Mouse (Mus musculus): Measurements from ENCODE around the gene Kif21a. TPM values are rescaled to one million over a fixed set of nuclear protein-coding genes. Genes with fewer than 3 reads are reported as not detected.
A peak's percentile ranks its signal among the peaks of the same experiment; 100 is the strongest.

Gene Kif21a
- 37.9 and 40.4 TPM in 2 replicates for polyA plus RNA-seq (2015; fragmentation: Nextera tagmentation; extraction: Ambion mirVana)

DNA sequence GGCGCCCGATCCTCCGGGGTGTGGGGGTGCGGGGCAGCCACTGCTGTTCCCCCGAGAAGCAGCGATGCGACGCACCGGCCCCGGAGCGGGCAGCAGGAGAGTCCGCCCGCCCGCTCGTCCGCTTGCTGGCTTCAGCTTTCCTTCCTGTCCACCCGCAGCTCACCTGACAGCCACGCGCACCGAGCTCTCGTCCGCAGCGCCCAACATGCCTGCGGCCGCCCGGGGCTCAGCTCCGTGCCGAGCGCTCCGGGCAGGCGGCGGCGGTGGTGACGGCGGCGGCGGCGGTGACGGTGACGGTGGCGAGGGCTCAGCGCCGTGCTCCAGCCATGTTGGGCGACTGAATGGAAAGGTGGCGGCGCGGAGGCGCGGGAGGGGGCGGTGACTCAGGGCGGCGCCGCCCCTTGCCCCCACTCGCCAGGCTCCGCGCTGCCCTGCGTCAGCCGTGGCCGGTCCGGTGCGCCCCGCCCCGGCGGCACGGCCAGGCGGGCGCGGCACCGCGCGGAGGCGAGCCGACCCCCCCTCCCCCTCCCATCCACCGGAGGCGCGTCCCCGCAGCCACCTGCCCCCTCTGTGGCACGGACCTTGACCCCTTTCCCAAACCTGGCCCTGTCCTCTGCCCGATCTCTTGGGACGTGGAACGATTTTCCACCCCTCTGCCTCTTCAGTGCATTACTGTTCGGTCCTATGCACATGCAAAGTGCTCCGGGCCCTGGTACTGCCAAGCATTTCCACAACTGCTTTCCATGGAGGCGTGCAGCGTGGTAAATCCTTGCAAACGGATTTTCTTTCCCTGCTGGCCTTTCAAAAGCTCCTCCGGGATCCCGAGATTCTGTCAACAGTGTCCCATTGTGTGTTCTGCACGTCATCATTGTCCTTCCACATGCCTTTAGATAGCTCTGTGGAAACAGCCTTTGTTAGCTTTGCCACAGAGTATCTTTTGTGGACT is at the start of gene Kif21a:
TSS of gene Kif21a (minus strand) at position 453 of the 946 bp plus-strand sequence.
- WGBS: under 1% methylated on average over 68 of the region's 89 CpGs
- Histone ChIP-seq H3K36me3 (ENCODE audit: control insufficient read depth, insufficient read depth, low read length) (no peaks in the 10 kb centered on the region), H3K4me2 (ENCODE audit: low read length) (peak within 1 kb of the TSS; percentile 75), H3K4me1 (ENCODE audit: control insufficient read depth, insufficient read depth, low read depth, low read length) (peaks cover 13% of the 10 kb centered on the region), H3K9me3 (ENCODE audit: control insufficient read depth, low read length) (no peaks in the 10 kb centered on the region), H3K27ac (ENCODE audit: low read depth, low read length) (peak within 1 kb of the TSS; percentile 99), H3K27me3 (replicated peaks; ENCODE audit: control insufficient read depth, insufficient read depth, low read length) (no peaks in the 10 kb centered on the region), H3K4me3 (ENCODE audit: low read length) (peak within 1 kb of the TSS; percentile 96), H3K9ac (ENCODE audit: low read depth, low read length) (peak within 1 kb of the TSS; percentile 98)
- ATAC-seq: peak; percentile 95

DNA sequence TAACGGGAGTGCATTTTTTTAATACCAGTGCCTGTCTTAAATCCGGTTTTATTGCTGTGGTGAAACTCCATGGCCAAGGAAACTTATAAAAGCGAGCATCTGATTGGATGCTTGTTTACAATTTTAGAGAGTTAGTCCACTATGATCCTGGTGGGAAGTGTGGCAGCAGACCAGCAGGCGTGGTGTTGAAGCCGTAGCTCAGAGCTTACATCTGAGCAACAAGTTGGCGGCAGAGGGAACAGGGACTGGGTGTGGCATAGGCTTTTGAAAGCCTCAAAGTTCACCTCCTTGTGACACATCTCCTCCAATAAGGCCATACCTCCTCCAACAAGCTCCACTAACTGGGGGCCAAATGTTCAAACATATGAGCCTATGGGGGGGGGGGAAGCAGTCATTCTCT is 46.9 kb upstream of the Kif21a start:
- 91% methylated on average over 6 of the region's 6 CpGs for WGBS
- H3K27me3 ChIP-seq (replicated peaks; ENCODE audit: control insufficient read depth, insufficient read depth, low read length): no peaks in the 10 kb centered on the region
- no peak overlapping the region for H3K9ac ChIP-seq (ENCODE audit: low read depth, low read length)
- no peak overlapping the region for H3K4me3 ChIP-seq (ENCODE audit: low read length)
- no peak overlapping the region for H3K27ac ChIP-seq (ENCODE audit: low read depth, low read length)
- H3K9me3 ChIP-seq (ENCODE audit: control insufficient read depth, low read length): no peaks in the 10 kb centered on the region
- no peak overlapping the region for H3K4me2 ChIP-seq (ENCODE audit: low read length)
- H3K4me1 ChIP-seq (ENCODE audit: control insufficient read depth, insufficient read depth, low read depth, low read length): peaks cover 5% of the 10 kb centered on the region
- no peaks in the 10 kb centered on the region for H3K36me3 ChIP-seq (ENCODE audit: control insufficient read depth, insufficient read depth, low read length)
- no peak for ATAC-seq

DNA sequence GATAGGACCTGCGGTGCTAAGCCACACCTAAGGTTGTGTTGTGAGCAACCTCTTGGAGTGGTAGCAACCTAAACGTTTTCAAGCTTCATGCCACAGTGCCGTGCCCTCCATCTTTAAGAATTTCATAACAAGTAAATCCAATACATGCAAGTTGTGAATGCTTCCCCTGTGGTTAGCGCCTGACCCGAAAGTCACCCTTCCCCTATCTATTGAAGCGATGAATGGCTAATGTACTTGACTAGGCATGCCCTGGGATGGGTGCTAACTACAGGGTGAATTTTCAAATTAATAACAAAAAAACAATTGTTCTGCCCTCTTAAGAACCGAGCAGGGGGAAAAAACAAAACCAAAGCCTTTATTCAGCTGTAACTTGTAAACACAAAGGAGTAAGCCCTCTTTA is 39.7 kb upstream of the Kif21a start:
- no peak overlapping the region for H3K4me3 ChIP-seq (ENCODE audit: low read length)
- H3K27ac ChIP-seq (ENCODE audit: low read depth, low read length): no peak overlapping the region
- peaks cover 5% of the 10 kb centered on the region for H3K4me1 ChIP-seq (ENCODE audit: control insufficient read depth, insufficient read depth, low read depth, low read length)
- H3K9ac ChIP-seq (ENCODE audit: low read depth, low read length): no peak overlapping the region
- ATAC-seq: no peak
- H3K4me2 ChIP-seq (ENCODE audit: low read length): no peak overlapping the region
- no peaks in the 10 kb centered on the region for H3K9me3 ChIP-seq (ENCODE audit: control insufficient read depth, low read length)
- H3K36me3 ChIP-seq (ENCODE audit: control insufficient read depth, insufficient read depth, low read length): no peaks in the 10 kb centered on the region
- WGBS: 57% methylated on average over 7 of the region's 7 CpGs
- no peaks in the 10 kb centered on the region for H3K27me3 ChIP-seq (replicated peaks; ENCODE audit: control insufficient read depth, insufficient read depth, low read length)

DNA sequence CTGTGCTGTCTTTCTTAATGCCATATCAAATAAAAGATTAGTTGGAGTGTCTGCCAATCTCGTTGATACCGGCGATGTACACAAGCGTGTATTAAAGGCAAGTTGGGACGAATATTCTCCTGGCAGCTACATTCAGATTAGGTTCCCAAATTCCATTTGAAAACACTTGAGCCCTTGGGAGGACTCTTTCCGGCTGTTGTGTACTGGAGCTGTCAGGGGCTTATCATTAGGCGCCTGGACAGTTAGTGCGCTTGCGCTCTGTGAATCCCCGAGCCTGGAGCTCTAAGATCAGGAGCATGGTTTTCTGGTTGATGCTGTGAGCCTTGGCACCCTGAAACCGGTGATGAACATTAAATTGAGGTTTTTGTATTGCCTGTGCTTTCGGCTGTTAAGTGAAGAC is 38.3 kb upstream of the Kif21a start:
- no peak overlapping the region for H3K4me3 ChIP-seq (ENCODE audit: low read length)
- H3K27ac ChIP-seq (ENCODE audit: low read depth, low read length): no peak overlapping the region
- no peak overlapping the region for H3K4me2 ChIP-seq (ENCODE audit: low read length)

DNA sequence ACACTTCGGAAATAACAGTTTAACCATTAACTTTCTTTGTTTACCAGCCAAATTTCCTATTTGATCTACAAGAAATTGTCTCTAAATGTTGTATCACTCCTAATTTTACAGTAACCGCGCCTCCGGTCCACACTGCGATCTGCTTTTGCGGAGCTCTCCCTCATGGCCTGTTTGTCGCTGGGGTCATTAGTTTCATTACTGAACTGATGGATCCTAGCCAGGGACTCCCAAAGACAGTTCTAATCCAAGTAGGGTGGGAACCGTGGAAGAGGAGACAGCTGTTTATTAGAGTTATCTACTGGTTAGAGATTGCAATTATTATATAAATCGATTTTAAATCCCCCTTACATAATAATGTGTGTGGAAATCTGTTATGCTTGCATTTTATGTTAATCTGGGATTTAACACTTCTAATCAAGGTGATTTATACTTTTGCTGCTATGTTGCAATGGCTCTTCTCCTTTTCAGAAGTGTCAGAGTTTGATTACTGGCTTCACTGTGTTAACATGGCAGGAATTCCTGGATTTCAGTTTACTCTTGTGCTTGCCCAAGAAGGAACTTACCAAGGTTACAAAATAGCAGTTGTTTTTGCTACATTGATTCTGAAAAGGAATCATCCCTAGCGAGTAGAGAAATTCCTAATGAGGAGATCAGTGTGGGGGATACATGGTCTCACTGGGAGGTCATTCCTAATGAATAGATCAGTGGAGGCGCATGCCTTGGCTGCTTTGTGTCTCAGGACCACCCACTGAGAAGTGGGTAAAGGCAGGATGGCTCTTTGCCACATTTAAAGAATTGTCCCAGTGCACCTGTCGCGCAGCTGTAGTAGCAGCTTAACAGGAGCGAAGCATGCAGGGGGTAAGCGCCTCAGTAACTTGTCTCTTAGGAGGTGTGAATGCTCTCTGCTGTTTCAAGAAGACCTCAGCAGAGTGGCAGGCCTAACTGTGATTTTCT is 28.0 kb upstream of the Kif21a start:
- H3K27ac ChIP-seq (ENCODE audit: low read depth, low read length): no peak overlapping the region
- H3K9me3 ChIP-seq (ENCODE audit: control insufficient read depth, low read length): no peaks in the 10 kb centered on the region
- H3K27me3 ChIP-seq (replicated peaks; ENCODE audit: control insufficient read depth, insufficient read depth, low read length): no peaks in the 10 kb centered on the region
- H3K36me3 ChIP-seq (ENCODE audit: control insufficient read depth, insufficient read depth, low read length): no peaks in the 10 kb centered on the region
- no peak overlapping the region for H3K9ac ChIP-seq (ENCODE audit: low read depth, low read length)
- no peak overlapping the region for H3K4me3 ChIP-seq (ENCODE audit: low read length)
- ATAC-seq: peak; percentile 64; the same call in 1 of the 2 replicates
- peaks cover 6% of the 10 kb centered on the region for H3K4me1 ChIP-seq (ENCODE audit: control insufficient read depth, insufficient read depth, low read depth, low read length)
- WGBS: 21% methylated on average over 15 of the region's 15 CpGs
- H3K4me2 ChIP-seq (ENCODE audit: low read length): no peak overlapping the region

More for the DNA sequence above, 38.3 kb upstream of the Kif21a start:
- Histone ChIP-seq H3K27me3 (replicated peaks; ENCODE audit: control insufficient read depth, insufficient read depth, low read length) (no peaks in the 10 kb centered on the region), H3K36me3 (ENCODE audit: control insufficient read depth, insufficient read depth, low read length) (no peaks in the 10 kb centered on the region), H3K4me1 (ENCODE audit: control insufficient read depth, insufficient read depth, low read depth, low read length) (peaks cover 5% of the 10 kb centered on the region), H3K9ac (ENCODE audit: low read depth, low read length) (no peak overlapping the region), H3K9me3 (ENCODE audit: control insufficient read depth, low read length) (no peaks in the 10 kb centered on the region)
- no peak for ATAC-seq
- WGBS: 87% methylated on average over 12 of the region's 12 CpGs

DNA sequence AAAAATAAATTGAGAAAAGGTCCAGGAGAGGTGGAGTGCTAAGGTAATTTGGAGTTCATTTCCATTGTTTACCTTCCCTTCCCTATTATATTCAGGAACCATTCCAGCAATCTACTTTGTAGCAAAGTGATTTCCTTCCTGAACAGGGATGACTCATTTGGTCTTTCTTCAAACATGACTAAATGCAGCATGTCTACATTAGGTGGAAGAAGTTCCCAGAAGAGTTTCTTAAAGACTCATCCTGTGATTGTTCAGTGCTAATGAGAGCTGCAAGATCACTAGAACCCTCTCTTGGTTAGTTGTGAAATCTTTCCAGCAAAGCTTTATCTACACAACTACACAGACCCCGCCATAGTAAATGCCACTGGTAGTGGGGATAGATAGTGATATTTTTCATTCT is 22.7 kb upstream of the Kif21a start:
- H3K4me3 ChIP-seq (ENCODE audit: low read length): no peak overlapping the region
- H3K4me2 ChIP-seq (ENCODE audit: low read length): no peak overlapping the region
- H3K9me3 ChIP-seq (ENCODE audit: control insufficient read depth, low read length): no peaks in the 10 kb centered on the region
- no peak overlapping the region for H3K9ac ChIP-seq (ENCODE audit: low read depth, low read length)
- no peaks in the 10 kb centered on the region for H3K36me3 ChIP-seq (ENCODE audit: control insufficient read depth, insufficient read depth, low read length)
- no peaks in the 10 kb centered on the region for H3K27me3 ChIP-seq (replicated peaks; ENCODE audit: control insufficient read depth, insufficient read depth, low read length)
- H3K27ac ChIP-seq (ENCODE audit: low read depth, low read length): no peak overlapping the region
- WGBS: 89% methylated on average over 1 of the region's 1 CpGs
- ATAC-seq: no peak
- H3K4me1 ChIP-seq (ENCODE audit: control insufficient read depth, insufficient read depth, low read depth, low read length): no peaks in the 10 kb centered on the region

DNA sequence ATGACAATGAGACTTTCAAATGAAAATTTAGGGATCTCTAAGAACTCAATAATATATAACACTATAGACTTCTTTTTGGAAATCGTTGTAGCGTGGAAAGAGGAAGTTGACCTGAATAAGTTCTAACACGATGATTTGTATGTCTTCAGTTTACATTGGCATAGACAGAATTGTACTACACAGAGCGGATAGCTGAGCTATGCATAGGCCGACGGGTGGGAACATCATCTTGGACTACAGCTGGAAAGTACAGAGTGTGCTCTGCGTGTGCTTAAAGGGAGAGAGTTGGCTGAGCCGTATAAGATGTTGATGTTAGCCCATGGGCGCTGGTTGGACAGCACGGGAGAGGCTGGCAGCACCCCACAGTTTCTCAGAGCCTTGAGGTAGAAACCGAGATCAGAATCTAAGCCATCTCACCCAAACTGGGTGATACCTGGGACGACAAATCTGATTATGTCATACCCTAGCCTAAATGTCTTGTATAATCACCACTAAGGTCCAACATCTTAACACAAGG is 14.6 kb upstream of the Kif21a start:
- Histone ChIP-seq H3K4me1 (ENCODE audit: control insufficient read depth, insufficient read depth, low read depth, low read length) (no peaks in the 10 kb centered on the region; the same call in 1 of the 2 replicates), H3K9me3 (ENCODE audit: control insufficient read depth, low read length) (peaks cover 4% of the 10 kb centered on the region; the same call in 1 of the 2 replicates), H3K27ac (ENCODE audit: low read depth, low read length) (peak overlapping the region; percentile 29; the same call in 1 of the 2 replicates), H3K4me2 (ENCODE audit: low read length) (peak overlapping the region; percentile 19; the same call in 1 of the 2 replicates), H3K9ac (ENCODE audit: low read depth, low read length) (no peak overlapping the region), H3K27me3 (replicated peaks; ENCODE audit: control insufficient read depth, insufficient read depth, low read length) (no peaks in the 10 kb centered on the region), H3K36me3 (ENCODE audit: control insufficient read depth, insufficient read depth, low read length) (no peaks in the 10 kb centered on the region), H3K4me3 (ENCODE audit: low read length) (no peak overlapping the region)
- 85% methylated on average over 12 of the region's 12 CpGs for WGBS
- no peak for ATAC-seq

DNA sequence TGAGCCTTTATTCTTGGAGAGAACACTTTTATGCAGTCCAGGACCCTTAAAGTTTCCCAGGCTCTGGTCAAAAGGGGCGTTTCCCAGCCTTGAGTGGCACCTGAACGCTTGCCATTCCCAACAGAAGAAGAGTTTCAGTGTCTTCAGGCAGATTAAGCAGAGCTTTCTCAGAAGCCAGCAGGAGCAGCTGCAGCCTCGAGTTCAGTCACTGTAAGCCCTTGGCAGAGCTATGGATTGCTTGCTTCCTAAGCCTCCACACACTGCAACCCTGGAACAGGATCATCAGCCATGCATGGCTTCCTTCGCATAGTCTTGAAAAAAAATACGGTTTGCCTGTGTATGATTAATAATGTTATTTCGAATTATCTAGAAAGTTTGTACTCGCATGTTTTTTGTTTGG is 14.1 kb upstream of the Kif21a start:
- Histone ChIP-seq H3K27ac (ENCODE audit: low read depth, low read length) (peak overlapping the region; percentile 27; the same call in 1 of the 2 replicates), H3K36me3 (ENCODE audit: control insufficient read depth, insufficient read depth, low read length) (no peaks in the 10 kb centered on the region), H3K27me3 (replicated peaks; ENCODE audit: control insufficient read depth, insufficient read depth, low read length) (no peaks in the 10 kb centered on the region), H3K9ac (ENCODE audit: low read depth, low read length) (no peak overlapping the region), H3K4me2 (ENCODE audit: low read length) (no peak overlapping the region), H3K9me3 (ENCODE audit: control insufficient read depth, low read length) (peaks cover 4% of the 10 kb centered on the region; the same call in 1 of the 2 replicates), H3K4me1 (ENCODE audit: control insufficient read depth, insufficient read depth, low read depth, low read length) (no peaks in the 10 kb centered on the region; the same call in 1 of the 2 replicates), H3K4me3 (ENCODE audit: low read length) (no peak overlapping the region)
- ATAC-seq: peak; percentile 83
- 57% methylated on average over 7 of the region's 7 CpGs for WGBS
